Mouse (Mus musculus) embryo, embryonic 9.5 days (tissue): ENCODE results near the gene Gab1.
A peak's percentile ranks its signal among the peaks of the same experiment; 100 is the strongest.

Source experiments
- DNase-seq: peaks from one replicate; pipeline ENCODE4 v3.0.0-alpha.2; 2017; ENCODE audit errors: extremely low spot score

Gab1 gene

DNA sequence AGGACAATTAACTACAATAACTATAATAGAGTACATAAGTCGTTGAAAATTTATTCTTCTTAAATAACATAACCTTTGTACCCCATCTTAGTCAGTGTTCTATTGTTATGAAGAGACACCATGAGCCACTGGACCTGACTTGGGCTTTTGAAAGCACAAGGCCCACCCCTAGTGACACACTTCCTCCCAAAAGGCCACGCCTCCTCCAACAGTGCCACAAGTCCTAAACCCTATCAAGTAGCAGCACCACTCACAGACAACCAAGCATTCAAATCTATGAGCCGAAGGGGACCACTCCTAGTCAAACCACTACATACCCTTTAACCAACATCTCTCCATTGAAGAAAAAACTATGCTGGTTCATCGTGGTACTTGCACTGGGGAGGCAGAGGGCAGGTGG is 131.2 kb downstream of the Gab1 start:
- no peak for DNase-seq

DNA sequence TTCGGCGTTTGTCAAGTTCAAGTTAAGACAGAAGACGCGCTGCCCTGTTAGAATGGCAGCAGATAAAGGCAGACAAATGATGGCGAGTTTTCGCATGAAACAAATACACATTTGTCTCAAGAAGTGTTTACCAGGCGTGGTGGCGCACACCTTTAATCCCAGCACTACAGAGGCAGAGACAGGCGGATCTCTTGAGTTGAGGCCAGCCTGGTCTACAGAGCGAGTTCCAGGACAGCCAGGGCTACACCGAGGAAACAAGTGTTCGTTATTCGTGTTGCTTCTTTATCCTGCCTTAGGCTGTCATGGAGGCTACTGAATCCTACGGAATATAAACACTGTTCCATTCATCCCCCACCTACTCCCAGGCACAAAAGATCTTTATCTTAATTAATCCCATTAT is 140.4 kb downstream of the Gab1 start:
- no peak for DNase-seq

DNA sequence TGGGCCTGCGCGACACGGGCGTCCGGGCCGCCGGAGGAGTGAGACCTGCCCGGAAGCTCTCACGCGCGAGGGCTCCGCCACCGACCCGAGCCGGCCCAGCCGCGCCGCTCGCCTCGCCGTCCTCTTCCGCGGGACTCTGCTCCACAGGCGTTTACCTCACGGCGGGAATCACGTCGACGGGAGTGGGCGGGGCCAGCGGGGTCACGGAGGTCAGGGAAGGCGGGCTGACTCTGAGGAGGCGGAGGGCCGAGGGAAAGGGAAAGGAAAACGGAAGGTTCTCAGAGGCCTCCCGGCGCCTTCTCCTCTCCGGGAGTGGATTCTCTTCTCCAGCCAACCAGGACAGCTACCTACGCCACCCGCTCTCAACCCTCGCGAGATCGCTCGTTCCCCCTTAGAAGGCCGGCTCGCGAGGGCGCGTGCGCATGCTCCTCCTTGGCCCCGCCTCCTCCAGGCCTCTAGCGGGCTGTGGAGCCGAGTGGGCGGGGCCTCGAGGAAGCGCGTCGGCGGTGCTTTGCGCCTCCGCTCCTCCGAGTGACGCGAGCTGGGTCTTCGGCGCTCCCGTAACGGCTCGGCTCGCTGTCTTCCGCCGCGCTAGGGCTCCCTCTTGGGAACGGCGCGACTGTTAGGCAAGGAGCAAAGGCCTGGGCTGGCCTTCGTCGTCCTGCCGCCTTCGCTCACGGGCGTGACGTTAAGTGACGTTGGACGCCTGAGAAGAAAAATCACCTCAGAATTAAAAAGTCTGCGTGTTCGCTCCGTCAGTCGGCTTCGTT is 141.0 kb downstream of the Gab1 start, which contains the start of gene Smarca5:
TSS of gene Smarca5 (minus strand) at position 343 of the 770 bp plus-strand sequence.
- DNase-seq, result peak; percentile 85

DNA sequence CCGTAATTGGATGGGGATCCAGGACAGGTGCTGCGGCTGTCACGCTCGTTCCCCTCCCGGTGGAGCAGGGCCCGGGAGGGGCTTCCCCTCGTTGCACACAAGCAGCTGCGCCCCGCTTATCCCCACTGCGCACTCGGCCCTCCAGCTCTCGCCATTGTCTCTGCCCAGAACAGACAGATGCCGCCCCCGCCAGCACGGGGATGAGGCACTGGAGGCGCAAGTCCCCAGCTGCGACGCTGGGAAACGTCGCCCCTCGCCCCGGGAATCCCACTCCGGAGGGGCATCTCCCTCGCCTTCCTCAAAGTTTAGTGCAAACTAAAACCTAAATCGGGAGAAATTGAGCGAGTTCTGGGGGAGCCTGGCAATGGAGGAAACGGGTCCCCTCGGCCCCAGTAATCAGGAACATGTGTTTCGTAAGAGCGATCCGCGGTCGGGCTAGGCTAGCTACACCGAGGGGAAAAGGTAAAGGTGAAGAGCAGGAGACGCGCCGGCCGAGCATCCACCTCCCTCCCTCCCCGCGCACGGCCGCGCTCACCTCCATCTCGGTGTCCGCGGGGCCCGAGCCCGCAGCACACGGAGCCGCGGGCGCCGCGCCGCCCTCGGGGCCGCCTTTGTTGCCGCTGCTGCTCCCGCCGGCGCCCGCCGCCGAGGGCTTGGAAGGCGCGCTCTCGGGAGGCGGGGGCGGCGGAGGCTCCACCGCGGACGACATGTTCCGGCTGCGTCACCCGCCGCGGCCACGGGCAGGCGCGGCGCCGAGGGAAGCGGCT is 141.7 kb downstream of the Gab1 start:
- DNase-seq, result peak; percentile 68

DNA sequence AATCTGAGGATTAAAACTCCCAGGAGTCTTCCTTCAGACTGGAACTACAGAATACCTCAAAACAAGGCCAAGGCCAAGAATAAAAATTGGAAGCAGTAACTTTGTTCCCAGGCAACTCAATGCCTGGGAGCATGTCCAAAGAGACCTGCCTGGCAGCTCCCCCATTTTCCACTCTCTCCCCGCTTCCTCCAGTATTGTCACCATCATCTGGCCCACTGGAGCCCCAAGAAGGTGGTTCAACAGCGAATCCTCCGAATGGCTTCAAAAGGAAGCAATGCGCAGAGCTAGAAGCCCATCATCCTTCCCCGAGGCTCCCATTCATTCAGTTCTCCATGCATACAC is 142.3 kb downstream of the Gab1 start:
- no peak for DNase-seq

DNA sequence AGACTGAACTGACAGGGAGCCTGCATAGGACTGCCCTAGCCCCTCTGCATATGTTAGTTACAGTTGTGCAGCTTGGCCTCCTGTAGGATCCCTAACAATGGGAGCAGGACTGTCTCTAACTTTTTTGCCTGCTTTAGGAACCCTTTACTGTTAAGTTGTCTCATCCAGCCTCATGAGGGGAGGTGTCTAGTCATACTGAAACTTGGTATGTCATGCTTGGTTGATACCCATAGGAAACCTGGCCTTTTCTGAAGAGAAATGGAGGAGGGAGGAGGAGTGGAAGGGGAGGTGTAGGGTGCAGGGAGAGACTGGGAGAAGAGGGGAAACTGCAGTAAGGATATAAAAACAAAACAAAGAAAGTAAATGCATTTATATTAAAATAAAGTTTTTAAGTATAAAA is 148.0 kb downstream of the Gab1 start:
- DNase-seq, result no peak

DNA sequence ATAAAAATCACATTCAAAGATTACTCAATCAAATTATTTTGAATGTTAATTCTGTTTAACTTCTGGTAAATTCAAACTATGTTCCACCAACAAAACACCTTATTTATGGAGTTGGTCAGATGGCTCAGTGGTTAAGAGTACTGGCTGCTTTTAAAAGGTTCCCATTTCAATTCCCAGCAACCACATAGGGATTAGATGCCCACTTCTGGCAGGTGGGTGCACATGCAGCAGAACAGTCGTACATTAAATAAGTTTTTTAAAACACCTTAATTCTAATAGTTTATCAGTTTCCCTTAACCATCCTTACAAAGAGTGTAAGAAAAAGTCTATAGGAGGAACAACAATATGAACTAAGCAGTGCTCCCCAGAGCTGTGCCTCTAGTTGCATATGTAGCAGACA is 165.9 kb downstream of the Gab1 start:
- DNase-seq, result no peak
